Mouse (Mus musculus) intestine, embryonic 16.5 days (tissue): ENCODE measurements around the gene Arhgef3. TPM values are rescaled to one million over a fixed set of nuclear protein-coding genes. Genes with fewer than 3 reads are reported as not detected.

Experiments used
- ATAC-seq: fragments of 200-750 bp; cut with Nextera tagmentation; 2 replicates; pipeline ENCODE4 v1.8.0; 2017; ENCODE audit warnings: moderate TSS enrichment, moderate library complexity
- H3K27ac ChIP-seq: fragments of 300-500 bp; sonication (generic); 2 replicates; pipeline ENCODE4 v1.5.1; 2014; ENCODE audit warnings: mild to moderate bottlenecking, low read length
- H3K27me3 ChIP-seq: fragments of 300-500 bp; sonication (generic); replicated peaks from 2 replicates; pipeline ENCODE4 v1.6.1; 2014; ENCODE audit warnings: low read length, control low read depth, mixed read lengths; ENCODE audit not compliant: control insufficient read depth, insufficient read depth
- H3K36me3 ChIP-seq: fragments of 300-500 bp; sonication (generic); 2 replicates; pipeline ENCODE4 v1.6.1; 2014; ENCODE audit warnings: low read length, control low read depth; ENCODE audit not compliant: control insufficient read depth, insufficient read depth
- H3K4me1 ChIP-seq: fragments of 300-500 bp; sonication (generic); 2 replicates; pipeline ENCODE4 v1.6.1; 2014; ENCODE audit warnings: low read length, control low read depth, mixed read lengths; ENCODE audit not compliant: control insufficient read depth, insufficient read depth
- H3K4me2 ChIP-seq: fragments of 300-500 bp; sonication (generic); 2 replicates; pipeline ENCODE4 v1.6.1; 2014; ENCODE audit warnings: low read depth, low read length, control low read depth
- H3K4me3 ChIP-seq: fragments of 300-500 bp; sonication (generic); 2 replicates; pipeline ENCODE4 v1.5.1; 2014; ENCODE audit warnings: mild to moderate bottlenecking, low read length
- H3K9ac ChIP-seq: fragments of 300-500 bp; sonication (generic); 2 replicates; pipeline ENCODE4 v1.6.1; 2014; ENCODE audit warnings: low read depth, low read length
- H3K9me3 ChIP-seq: fragments of 300-500 bp; sonication (generic); 2 replicates; pipeline ENCODE4 v1.6.1; 2016; ENCODE audit warnings: low read length, control low read depth; ENCODE audit not compliant: control insufficient read depth
- WGBS: fragments of 180-500 bp; shearing (Covaris S2); extraction: QIAGEN DNeasy Blood & Tissue Kit; methylation state at CpG from one replicate; pipeline ENCODE4 v1.1.7; 2014; 5-methylcytosine and 5-hydroxymethylcytosine counted together
- polyA plus RNA-seq: library from polyadenylated mRNA; unstranded; fragments of >200 nt; fragmentation: Nextera tagmentation; extraction: Ambion mirVana; gene quantifications from 2 replicates; pipeline ENCODE4 v1.2.1, GENCODE M21; 2015

Arhgef3 gene
- 12.0 and 13.0 TPM in 2 replicates for polyA plus RNA-seq

- peak; percentile 92 for ATAC-seq
- 0 out of 2 replicates have a peak, but pooled peaks cover 2% of the 10 kb centered on the region for H3K27me3 ChIP-seq
- no peaks in the 10 kb centered on the region for H3K36me3 ChIP-seq
- WGBS, result 1% methylated on average over 57 of the region's 58 CpGs
- peak within 1 kb of the TSS; percentile 97 for H3K4me2 ChIP-seq
- no peaks in the 10 kb centered on the region for H3K9me3 ChIP-seq
- H3K4me1 ChIP-seq, result no peaks in the 10 kb centered on the region
- peak within 1 kb of the TSS; percentile 75 for H3K9ac ChIP-seq
- peak within 1 kb of the TSS; percentile 66 for H3K4me3 ChIP-seq
- H3K27ac ChIP-seq, result no peak within 1 kb of the TSS
Observed at GRCm38 (mm10) chr14:27114362-27115274, at the start of gene Arhgef3. Gene Arhgef3 (plus strand): TSS chr14:27114899.

GRCm38 (mm10) chr14:27066171-27066929 lies 48.3 kb upstream of the Arhgef3 start:
- H3K4me2 ChIP-seq, result no peak overlapping the region
- H3K36me3 ChIP-seq, result no peaks in the 10 kb centered on the region
- WGBS, result 24% methylated on average over 9 of the region's 9 CpGs
- peak overlapping the region; percentile 20 for H3K9ac ChIP-seq
- peaks cover 38% of the 10 kb centered on the region for H3K4me1 ChIP-seq
- H3K9me3 ChIP-seq, result no peaks in the 10 kb centered on the region
- H3K27ac ChIP-seq, result peak overlapping the region; percentile 72
- ATAC-seq, result peak; percentile 47
- no peaks in the 10 kb centered on the region for H3K27me3 ChIP-seq
- no peak overlapping the region for H3K4me3 ChIP-seq

- Histone ChIP-seq H3K4me3 (no peak overlapping the region), H3K9me3 (no peaks in the 10 kb centered on the region), H3K36me3 (no peaks in the 10 kb centered on the region), H3K4me1 (peaks cover 50% of the 10 kb centered on the region), H3K27me3 (no peaks in the 10 kb centered on the region), H3K9ac (no peak overlapping the region), H3K27ac (peak overlapping the region; percentile 47), H3K4me2 (no peak overlapping the region)
- 28% methylated on average over 6 of the region's 6 CpGs for WGBS
- no peak for ATAC-seq
Observed at GRCm38 (mm10) chr14:27067866-27068271, 46.8 kb upstream of the Arhgef3 start.

GRCm38 (mm10) chr14:27069434-27070097 lies 45.1 kb upstream of the Arhgef3 start:
- no peaks in the 10 kb centered on the region for H3K27me3 ChIP-seq
- no peak overlapping the region for H3K4me3 ChIP-seq
- no peaks in the 10 kb centered on the region for H3K9me3 ChIP-seq
- ATAC-seq, result no peak
- no peak overlapping the region for H3K4me2 ChIP-seq
- WGBS, result 51% methylated on average over 8 of the region's 8 CpGs
- peaks cover 53% of the 10 kb centered on the region for H3K4me1 ChIP-seq
- no peak overlapping the region for H3K9ac ChIP-seq
- no peak overlapping the region for H3K27ac ChIP-seq
- no peaks in the 10 kb centered on the region for H3K36me3 ChIP-seq

- Histone ChIP-seq H3K36me3 (no peaks in the 10 kb centered on the region), H3K4me1 (peaks cover 57% of the 10 kb centered on the region), H3K9me3 (no peaks in the 10 kb centered on the region), H3K9ac (no peak overlapping the region), H3K27me3 (no peaks in the 10 kb centered on the region), H3K4me3 (no peak overlapping the region), H3K4me2 (no peak overlapping the region), H3K27ac (no peak overlapping the region)
- ATAC-seq, result no peak
- 53% methylated on average over 3 of the region's 3 CpGs for WGBS
Observed at GRCm38 (mm10) chr14:27070128-27070527, 44.6 kb upstream of the Arhgef3 start.

GRCm38 (mm10) chr14:27070758-27071157 lies 43.9 kb upstream of the Arhgef3 start:
- H3K4me2 ChIP-seq, result no peak overlapping the region
- peaks cover 60% of the 10 kb centered on the region for H3K4me1 ChIP-seq
- no peaks in the 10 kb centered on the region for H3K36me3 ChIP-seq
- H3K4me3 ChIP-seq, result no peak overlapping the region
- H3K27me3 ChIP-seq, result no peaks in the 10 kb centered on the region
- WGBS, result 38% methylated on average over 9 of the region's 9 CpGs
- peak; percentile 39; the same call in 1 of the 2 replicates for ATAC-seq
- no peak overlapping the region for H3K9ac ChIP-seq
- H3K27ac ChIP-seq, result peak overlapping the region; percentile 36; the same call in 1 of the 2 replicates
- no peaks in the 10 kb centered on the region for H3K9me3 ChIP-seq

GRCm38 (mm10) chr14:27071985-27072384 lies 42.7 kb upstream of the Arhgef3 start:
- peak overlapping the region; percentile 50; the same call in 1 of the 2 replicates for H3K27ac ChIP-seq
- peak; percentile 91 for ATAC-seq
- H3K4me2 ChIP-seq, result no peak overlapping the region
- H3K4me1 ChIP-seq, result peaks cover 58% of the 10 kb centered on the region
- no peaks in the 10 kb centered on the region for H3K36me3 ChIP-seq
- no peaks in the 10 kb centered on the region for H3K9me3 ChIP-seq
- no peak overlapping the region for H3K4me3 ChIP-seq
- H3K27me3 ChIP-seq, result no peaks in the 10 kb centered on the region
- 3% methylated on average over 3 of the region's 3 CpGs for WGBS
- no peak overlapping the region for H3K9ac ChIP-seq

GRCm38 (mm10) chr14:27075084-27075483 lies 39.6 kb upstream of the Arhgef3 start:
- no peak overlapping the region for H3K4me3 ChIP-seq
- H3K9me3 ChIP-seq, result no peaks in the 10 kb centered on the region
- no peak overlapping the region for H3K9ac ChIP-seq
- peaks cover 44% of the 10 kb centered on the region for H3K4me1 ChIP-seq
- peak overlapping the region; percentile 59; the same call in 1 of the 2 replicates for H3K27ac ChIP-seq
- no peak for ATAC-seq
- no peaks in the 10 kb centered on the region for H3K36me3 ChIP-seq
- WGBS, result 42% methylated on average over 6 of the region's 6 CpGs
- H3K4me2 ChIP-seq, result no peak overlapping the region
- H3K27me3 ChIP-seq, result no peaks in the 10 kb centered on the region
